7 mouse cellular contexts compared by ENCODE assay signal in genomic region chrX:12090151-12090870, GRCm38 (mm10).
DNase-seq lines count a peak whose midpoint lies in the region; ATAC-seq lines count a peak whose summit lies in the region.

No protein-coding gene starts in this region.

- DNase-seq in urinary bladder, adult 2 months (ENCODE audit: low spot score), result peak; percentile 47
- DNase-seq in urinary bladder, postnatal 4 days (ENCODE audit: low spot score in 2 of 2), result no peak
- peak; percentile 45 to 46 for DNase-seq in cerebellum, postnatal 10 days
- peak; percentile 73 to 79 for DNase-seq in kidney, postnatal 36 days
- no peak for DNase-seq in midbrain, embryonic 14.5 days

- ATAC-seq in heart, embryonic 14.5 days (ENCODE audit: insufficient number of reproducible peaks, insufficient read depth, low FRiP score, low read depth), result no peak
- no peak for ATAC-seq in midbrain, embryonic 14.5 days (ENCODE audit: low FRiP score, low TSS enrichment)
- no peak for ATAC-seq in erythroblast, adult 5-6 weeks (replicated peaks; ENCODE audit: low FRiP score, poor library complexity, severe bottlenecking)

- H3K27ac ChIP-seq in heart, embryonic 14.5 days (replicated peaks in 1 of 2; ENCODE audit: control insufficient read depth in 1 of 2, insufficient read depth in 1 of 2, low read depth in 2 of 2, low read length in 2 of 2), result peak overlapping the region; percentile 79 to 95; a peak in 3 of 4 replicates
- peak overlapping the region; percentile 93 for H3K27ac ChIP-seq in midbrain, embryonic 14.5 days (replicated peaks; ENCODE audit: low read depth, low read length)

- H3K27me3 ChIP-seq in heart, embryonic 14.5 days (ENCODE audit: control insufficient read depth, insufficient read depth, low read length), result peaks cover 49% of the 10 kb centered on the region
- H3K27me3 ChIP-seq in midbrain, embryonic 14.5 days (ENCODE audit: control insufficient read depth, insufficient read depth, low read length), result peaks cover 28% of the 10 kb centered on the region

- H3K9me3 ChIP-seq in heart, embryonic 14.5 days (ENCODE audit: control insufficient read depth, low read length), result no peaks in the 10 kb centered on the region
- no peaks in the 10 kb centered on the region for H3K9me3 ChIP-seq in midbrain, embryonic 14.5 days (ENCODE audit: control insufficient read depth, low read length)

- peak overlapping the region; percentile 83 for H3K4me2 ChIP-seq in heart, embryonic 14.5 days (ENCODE audit: low read length)
- peak overlapping the region; percentile 83 for H3K4me2 ChIP-seq in midbrain, embryonic 14.5 days (ENCODE audit: low read length)

- peaks cover 28 to 32% of the 10 kb centered on the region in 2 experiments for H3K4me1 ChIP-seq in heart, embryonic 14.5 days (ENCODE audit: control insufficient read depth in 2 of 2, insufficient read depth in 2 of 2, low read length in 2 of 2)
- H3K4me1 ChIP-seq in midbrain, embryonic 14.5 days (ENCODE audit: control insufficient read depth, insufficient read depth, low read length), result peaks cover 21% of the 10 kb centered on the region; the same call in 1 of the 2 replicates

- WGBS in heart, embryonic 14.5 days, result 7% methylated on average over 37 of the region's 37 CpGs
- WGBS in midbrain, embryonic 14.5 days, result 4% methylated on average over 37 of the region's 37 CpGs

- H3K4me3 ChIP-seq in heart, embryonic 14.5 days (ENCODE audit: control insufficient read depth in 1 of 2, insufficient read depth in 1 of 2, low read depth in 1 of 2, low read length in 2 of 2), result peak overlapping the region; percentile 54 to 59; a peak in 3 of 4 replicates
- peak overlapping the region; percentile 41 for H3K4me3 ChIP-seq in midbrain, embryonic 14.5 days (replicated peaks; ENCODE audit: low read depth, low read length)

- H3K36me3 ChIP-seq in heart, embryonic 14.5 days (ENCODE audit: control insufficient read depth, insufficient read depth, low read length), result no peaks in the 10 kb centered on the region
- no peaks in the 10 kb centered on the region for H3K36me3 ChIP-seq in midbrain, embryonic 14.5 days (ENCODE audit: control insufficient read depth, insufficient read depth, low read length)

- peak overlapping the region; percentile 84 for H3K9ac ChIP-seq in heart, embryonic 14.5 days (ENCODE audit: low read length)
- peak overlapping the region; percentile 20; the same call in 1 of the 2 replicates for H3K9ac ChIP-seq in midbrain, embryonic 14.5 days (replicated peaks; ENCODE audit: low read length)

Comparison
In these comparisons a context has a peak if more than half of its experiments do, and no peak if none do; other contexts are left out.
1. DNase-seq: peak in urinary bladder, adult 2 months (single experiment), cerebellum, postnatal 10 days (2 of 2) and kidney, postnatal 36 days (2 of 2); none in urinary bladder, postnatal 4 days (0 of 2) and midbrain, embryonic 14.5 days (single experiment).